Mouse (Mus musculus) CD4-positive, CD25-positive, alpha-beta regulatory T cell, adult 2 months (primary cell): ENCODE data around the gene Dlgap4.

Source experiments
- DNase-seq: peaks from one replicate; pipeline ENCODE4 v3.0.0-alpha.2; 2012; ENCODE audit warnings: low read depth, low spot score

Dlgap4 gene

GRCm38 (mm10) chr2:156613541-156614257, at the start of gene Dlgap4:
TSS of gene Dlgap4 (plus strand) at chr2:156613705.
- DNase-seq = no peak

- DNase-seq = no peak
These were observed 47.0 kb upstream of the Dlgap4 start for GRCm38 (mm10) chr2:156566512-156566911.

DNA sequence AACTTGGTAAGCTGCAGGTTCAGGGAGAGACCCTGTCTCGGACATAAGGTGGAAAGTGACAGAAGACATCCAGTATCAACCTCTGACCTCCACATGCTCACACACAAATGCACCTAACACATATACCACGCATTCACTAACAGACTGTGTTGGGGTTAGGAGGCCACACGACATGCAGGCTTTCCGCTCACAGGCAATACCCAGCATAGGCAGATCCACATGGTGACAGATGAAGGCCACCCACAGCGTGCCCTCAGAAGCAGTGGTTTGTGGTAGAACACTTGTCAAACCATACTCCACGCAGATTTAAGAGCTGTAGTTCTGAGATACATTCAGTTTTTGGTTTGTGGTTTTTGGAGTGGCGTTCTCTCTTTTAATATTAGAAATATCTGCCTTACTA, 44.9 kb upstream of the Dlgap4 start:
- DNase-seq = no peak

GRCm38 (mm10) chr2:156569261-156569660, 44.2 kb upstream of the Dlgap4 start:
- no peak for DNase-seq

- no peak for DNase-seq
These were observed 42.0 kb upstream of the Dlgap4 start for GRCm38 (mm10) chr2:156571521-156571920.

DNA sequence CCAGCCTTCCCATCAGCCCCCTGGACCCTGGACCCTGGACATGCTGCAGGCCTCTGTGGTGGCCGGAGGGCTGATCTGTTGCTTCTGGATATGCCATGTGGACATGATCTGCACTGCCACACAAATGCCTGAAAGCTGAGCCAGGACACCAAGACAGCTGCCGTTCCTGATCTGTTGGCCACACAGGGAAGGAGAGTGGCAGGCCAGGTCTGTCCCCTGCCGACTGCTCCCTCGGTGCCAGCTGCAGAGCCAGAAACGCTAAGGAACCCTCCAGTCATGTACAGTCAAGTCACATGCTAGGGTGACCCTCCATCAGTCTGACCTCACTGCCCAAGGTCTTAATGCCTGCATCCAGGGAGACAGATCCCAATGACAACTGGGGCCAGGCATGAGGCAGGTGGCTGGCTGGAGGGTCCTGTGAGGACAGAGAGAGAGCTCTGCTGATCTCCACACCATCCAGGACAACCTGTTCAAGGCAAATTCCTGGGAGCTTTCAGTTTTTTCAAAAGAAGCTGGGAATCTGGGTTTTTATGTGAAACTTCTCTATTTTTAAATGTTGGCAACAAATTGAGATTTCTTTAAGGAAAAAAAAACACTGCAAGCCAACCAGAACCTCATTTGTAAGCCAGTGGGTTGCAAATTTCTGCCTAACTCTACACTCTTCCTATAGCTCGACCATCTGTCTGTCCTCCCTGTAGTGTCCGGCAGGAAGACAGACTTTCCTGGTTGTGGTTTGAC, 36.5 kb upstream of the Dlgap4 start:
- no peak for DNase-seq

DNA sequence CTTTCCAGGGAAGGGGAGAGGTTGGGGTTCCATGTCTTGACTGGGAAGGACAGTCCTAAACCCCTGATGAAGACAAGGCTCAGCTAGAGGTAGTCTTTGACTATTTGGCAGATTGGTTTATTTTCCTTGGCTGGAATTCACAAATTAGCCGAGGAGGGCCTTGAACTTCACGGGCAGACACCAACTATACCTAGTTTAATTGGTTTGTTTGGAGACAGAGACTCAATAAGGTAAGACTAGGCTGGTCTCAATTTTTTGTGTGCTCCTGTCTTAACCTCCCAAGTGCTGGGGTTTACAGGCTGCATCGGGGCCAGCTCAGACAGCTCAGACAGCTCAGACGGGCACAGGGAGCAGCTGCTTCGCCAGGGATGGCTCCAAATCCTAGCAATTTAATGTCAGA, 33.0 kb upstream of the Dlgap4 start:
- DNase-seq = no peak

DNA sequence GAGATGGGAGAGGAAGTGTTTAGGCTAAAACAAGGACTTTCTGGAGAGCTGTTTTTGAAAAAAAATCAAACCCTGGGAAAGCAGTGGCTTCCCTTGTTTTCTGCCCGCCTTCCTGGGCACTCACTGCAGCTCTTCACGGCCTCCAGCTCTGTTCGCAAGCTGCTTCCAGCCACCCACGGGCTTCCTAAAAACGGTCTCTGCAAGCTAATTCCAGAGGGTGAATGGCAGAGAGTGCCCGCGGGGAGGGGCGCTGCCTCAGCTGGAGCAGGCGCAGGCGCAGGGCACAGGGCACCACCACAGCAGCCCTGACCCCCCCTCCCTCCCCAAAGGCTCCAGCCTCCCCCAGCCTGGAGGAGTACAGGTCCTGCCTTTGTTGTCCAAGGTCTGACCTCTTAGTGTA, 32.3 kb upstream of the Dlgap4 start:
- no peak for DNase-seq

- DNase-seq = no peak
These were observed 30.6 kb upstream of the Dlgap4 start for GRCm38 (mm10) chr2:156582887-156583286.

DNA sequence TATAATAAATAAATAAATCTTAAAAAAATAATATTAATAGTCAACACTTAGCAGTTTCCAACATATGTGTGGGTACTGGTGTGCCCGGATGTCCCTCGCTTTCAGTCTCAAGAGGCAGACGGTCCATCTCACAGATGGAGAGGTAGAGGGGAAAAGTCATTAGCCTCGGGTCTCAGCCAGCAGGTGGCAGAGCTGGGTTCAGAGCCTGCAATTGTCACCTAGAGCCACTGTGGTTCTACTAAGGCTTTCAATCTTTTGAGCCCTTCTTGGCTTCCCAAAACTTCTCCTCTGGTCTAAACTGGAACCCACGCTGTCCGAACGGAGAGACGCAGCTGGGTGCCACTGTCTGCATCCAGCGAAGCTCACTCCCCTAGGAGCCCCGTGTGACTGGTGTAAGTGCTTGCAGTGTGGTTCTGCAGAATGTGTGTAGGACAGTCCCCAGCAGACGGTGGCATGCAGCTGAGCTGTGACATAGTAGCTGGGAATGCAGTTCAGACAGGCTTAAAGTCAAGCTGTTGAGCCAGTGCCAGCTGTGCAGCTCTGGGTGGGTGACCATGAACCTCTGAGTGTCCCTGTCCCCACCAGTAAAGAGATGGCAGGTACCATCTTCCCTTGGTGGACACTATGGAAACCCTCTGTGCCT, 29.2 kb upstream of the Dlgap4 start:
- peak; percentile 35 for DNase-seq

DNA sequence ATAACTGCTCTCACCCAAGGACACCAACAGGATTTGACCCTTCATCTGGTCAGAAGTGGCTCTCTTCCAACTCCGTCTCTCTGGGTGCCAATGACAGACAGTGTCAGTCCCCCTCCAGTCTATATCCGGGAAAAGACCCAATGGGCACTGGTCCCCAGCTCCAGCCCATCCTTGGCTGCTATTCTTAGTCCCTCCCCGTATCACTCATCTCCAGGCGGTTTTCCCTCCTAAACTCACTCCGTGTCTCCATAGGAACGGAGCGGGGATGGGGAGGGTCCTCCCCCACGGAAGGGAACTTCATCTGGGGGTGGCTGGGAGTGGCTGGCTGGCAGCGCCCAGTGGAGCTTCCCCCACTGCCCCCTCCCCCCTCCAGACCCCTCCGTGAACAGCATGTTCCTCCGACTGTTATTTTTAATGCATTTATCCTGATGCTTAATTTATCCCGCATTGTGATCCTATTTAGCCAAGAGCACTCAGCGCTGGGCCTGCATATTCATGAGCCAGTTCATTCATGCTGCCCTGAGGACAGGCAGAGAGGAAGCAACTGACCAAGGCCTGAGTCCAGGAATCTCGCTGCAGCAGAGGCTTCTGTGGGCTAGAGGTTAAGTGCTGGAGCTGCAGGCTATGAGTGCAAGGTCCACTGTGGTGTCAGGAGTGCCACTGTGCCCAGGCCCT, 28.6 kb upstream of the Dlgap4 start:
- DNase-seq = no peak

DNA sequence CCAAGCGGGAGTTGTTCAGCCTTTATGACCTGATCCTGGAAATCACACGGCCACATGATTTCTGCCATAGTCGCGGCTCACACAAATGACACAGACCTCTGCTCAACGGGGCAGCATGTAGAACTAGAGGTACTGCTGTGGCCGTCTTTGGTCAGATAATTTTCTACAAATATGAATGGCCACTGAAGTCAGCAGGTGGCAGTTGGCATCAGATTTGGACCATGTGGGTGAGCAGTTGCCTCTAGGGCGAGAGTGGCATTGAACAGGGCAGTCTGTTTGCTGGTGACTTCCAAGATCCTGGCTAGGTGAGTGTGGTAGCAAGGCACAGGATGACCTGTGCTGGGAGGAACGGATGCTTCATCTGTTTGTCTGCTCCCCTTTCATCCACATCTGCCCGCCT, 24.0 kb upstream of the Dlgap4 start:
- DNase-seq = no peak

DNA sequence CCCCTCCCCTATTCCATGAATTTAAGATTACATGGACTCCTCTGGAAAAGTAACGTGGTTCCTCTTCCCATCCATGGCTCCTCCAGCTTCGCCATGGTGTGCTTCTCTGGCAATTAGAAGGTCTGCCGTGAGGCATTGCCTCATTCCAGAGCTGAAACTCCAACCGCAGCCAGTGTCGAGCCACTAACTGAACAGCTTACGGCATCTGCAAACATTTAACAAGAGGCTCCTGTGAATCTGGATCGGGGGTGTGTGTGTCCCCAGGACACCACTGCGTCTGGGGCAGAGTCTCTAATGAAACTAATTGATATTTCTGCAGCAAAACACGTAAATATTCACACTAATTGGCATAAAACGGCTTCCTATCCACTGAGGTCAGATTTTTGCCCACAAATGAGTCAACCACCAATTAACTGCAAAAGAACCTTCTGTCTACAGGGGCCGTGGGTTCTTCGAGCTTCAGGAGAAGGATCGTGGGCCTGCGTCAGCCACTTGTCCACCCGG, 18.5 kb upstream of the Dlgap4 start:
- no peak for DNase-seq

- no peak for DNase-seq
These were observed 10.9 kb upstream of the Dlgap4 start for GRCm38 (mm10) chr2:156602581-156602980.

DNA sequence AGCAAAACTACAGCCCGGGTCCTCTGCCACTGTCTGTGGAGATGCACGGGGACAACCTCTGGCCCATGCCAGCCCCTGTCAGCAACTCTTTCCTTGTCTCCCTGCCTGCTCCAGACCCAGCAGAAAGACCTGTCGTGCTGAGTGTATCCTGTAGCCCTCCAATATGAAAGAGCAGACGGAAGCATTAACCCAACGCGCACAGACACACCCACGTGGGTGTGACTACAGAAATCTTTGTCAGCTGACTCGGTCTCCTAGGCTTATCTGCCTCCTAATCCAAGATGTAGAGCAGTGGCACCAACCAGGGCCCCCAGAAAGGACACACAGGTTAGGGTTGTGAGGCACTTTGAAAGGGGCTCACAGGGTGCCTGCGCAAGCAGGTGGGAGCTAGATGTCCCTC, 9.8 kb upstream of the Dlgap4 start:
- DNase-seq = no peak

- no peak for DNase-seq
These were observed 8.4 kb upstream of the Dlgap4 start for GRCm38 (mm10) chr2:156605144-156605543.

DNA sequence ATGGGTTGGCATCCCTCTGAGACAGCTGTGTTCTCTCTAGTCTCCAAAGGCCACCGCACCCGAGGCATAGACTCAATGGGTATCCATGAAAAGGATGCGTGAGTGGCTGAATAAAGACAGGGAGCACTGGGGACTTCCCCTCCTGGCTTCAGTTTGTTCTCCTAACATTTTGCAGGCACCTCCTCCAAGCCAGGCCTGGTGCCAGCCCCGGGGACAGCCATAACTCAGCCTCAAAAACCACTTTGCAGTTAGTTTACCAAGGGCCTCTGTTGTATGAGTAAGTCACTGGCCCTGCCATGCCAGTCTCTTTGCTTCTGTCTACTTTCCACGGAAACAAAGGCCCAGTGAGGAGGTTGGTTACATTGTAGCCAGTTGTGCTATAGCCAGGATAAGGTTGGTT, 7.5 kb upstream of the Dlgap4 start:
- no peak for DNase-seq

GRCm38 (mm10) chr2:156613081-156613540, 394 bp upstream of the Dlgap4 start:
- peak; percentile 8 for DNase-seq

DNA sequence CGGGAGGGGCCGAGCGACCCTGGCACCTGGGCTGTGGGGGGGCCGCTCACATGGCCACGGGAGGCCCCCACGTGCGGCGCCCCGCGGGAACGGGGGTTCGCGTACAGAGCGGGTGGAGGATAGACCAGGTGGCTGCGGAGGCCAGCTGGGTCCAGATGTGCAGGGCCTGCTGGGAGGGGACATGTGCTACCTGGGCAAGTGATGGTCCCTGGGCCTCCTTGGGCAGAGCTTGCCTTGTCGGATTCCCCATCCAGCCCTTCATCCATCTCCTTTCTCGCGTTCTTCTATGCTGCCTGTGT, 702 bp downstream of the Dlgap4 start:
- no peak for DNase-seq

- DNase-seq = no peak
These were observed 1.5 kb downstream of the Dlgap4 start for GRCm38 (mm10) chr2:156614661-156615654.

DNA sequence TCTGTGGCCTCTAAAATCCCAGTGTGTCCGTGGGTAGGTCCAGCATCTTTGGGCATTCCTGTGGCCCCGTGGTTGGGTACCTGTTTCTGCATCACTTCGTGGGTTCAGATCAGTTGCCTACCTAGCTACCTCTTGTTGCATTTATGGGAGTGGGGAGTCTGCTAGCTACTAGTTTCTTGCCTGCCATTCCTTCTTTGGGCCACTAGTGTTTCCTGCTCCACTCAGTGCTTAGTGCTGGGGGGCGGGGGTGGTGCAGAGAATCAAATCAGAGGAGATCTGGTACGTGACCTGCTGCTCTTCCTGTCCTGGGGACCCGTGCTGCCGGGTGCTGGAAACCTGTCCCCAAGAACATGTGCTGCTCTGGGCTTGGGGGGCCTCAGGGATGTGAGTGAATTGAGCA, 3.0 kb downstream of the Dlgap4 start:
- no peak for DNase-seq
